Mouse (Mus musculus): ENCODE measurements around the gene Carmil1.

DNA sequence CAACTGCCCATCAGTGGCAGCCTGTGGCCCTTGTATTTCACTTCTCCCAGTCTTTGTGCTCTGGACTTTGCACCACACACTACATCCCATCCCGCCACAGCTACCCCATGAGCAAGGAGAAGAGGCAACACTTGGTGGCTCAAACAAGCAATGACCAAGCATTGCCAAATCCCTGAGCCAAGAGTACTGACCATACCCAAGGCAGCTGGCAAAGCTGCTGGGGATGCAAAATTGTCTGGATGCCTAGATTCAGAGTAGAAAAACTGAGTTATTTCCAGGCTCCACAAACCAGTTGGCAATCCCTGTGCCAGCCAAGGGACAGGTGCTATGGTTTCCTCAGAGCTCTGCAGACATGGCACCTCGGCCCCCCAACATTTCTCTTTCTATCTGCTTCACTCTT is 279.5 kb downstream of the Carmil1 start:
- TF ChIP-seq CTCF (IDR thresholded peaks at IDR 0.05; ENCODE audit: low read depth, low read length) (no peak), POLR2A (IDR thresholded peaks at IDR 0.05; ENCODE audit: extremely low read depth, insufficient read depth, low read length) (no peak)

Data from liver, adult 2 months (tissue).